Mouse (Mus musculus) hindbrain, postnatal 0 days (tissue): Measurements from ENCODE around the gene Rpgr. TPM values are rescaled to one million over a fixed set of nuclear protein-coding genes. Genes with fewer than 3 reads are reported as not detected.

ENCODE experiments used
- ATAC-seq: fragments of 200-750 bp; cut with Nextera tagmentation; 2 replicates; pipeline ENCODE4 v1.8.0; 2017; ENCODE audit warnings: mild to moderate bottlenecking, moderate TSS enrichment, moderate library complexity
- DNase-seq: peaks from one replicate; pipeline ENCODE4 v3.0.0-alpha.2; 2015; ENCODE audit warnings: low spot score
- H3K27ac ChIP-seq: fragments of 300-500 bp; sonication (generic); 2 replicates; pipeline ENCODE4 v1.5.1; 2014; ENCODE audit warnings: mild to moderate bottlenecking
- H3K27me3 ChIP-seq: fragments of 300-500 bp; sonication (generic); 2 replicates; pipeline ENCODE4 v1.6.1; 2014; ENCODE audit warnings: low read length, mixed read lengths; ENCODE audit not compliant: insufficient read depth
- H3K36me3 ChIP-seq: fragments of 300-500 bp; sonication (generic); 2 replicates; pipeline ENCODE4 v1.6.1; 2014; ENCODE audit warnings: low read length, mixed read lengths; ENCODE audit not compliant: insufficient read depth
- H3K4me1 ChIP-seq: fragments of 300-500 bp; sonication (generic); 2 replicates; pipeline ENCODE4 v1.6.1; 2014; ENCODE audit warnings: antibody characterized with exemption, low read length, mixed read lengths; ENCODE audit not compliant: insufficient read depth
- H3K4me2 ChIP-seq: fragments of 300-500 bp; sonication (generic); 2 replicates; pipeline ENCODE4 v1.6.1; 2014; ENCODE audit warnings: low read depth, mild to moderate bottlenecking, low read length, moderate library complexity, mixed read lengths
- H3K4me3 ChIP-seq: fragments of 300-500 bp; sonication (generic); 2 replicates; pipeline ENCODE4 v1.5.1; 2014; ENCODE audit warnings: low read length
- H3K9ac ChIP-seq: fragments of 300-500 bp; sonication (generic); replicated peaks from 2 replicates; pipeline ENCODE4 v1.6.1; 2014; ENCODE audit warnings: mild to moderate bottlenecking, low read length, moderate library complexity, mixed read lengths
- H3K9me3 ChIP-seq: fragments of 300-500 bp; sonication (generic); 2 replicates; pipeline ENCODE4 v1.6.1; 2016; ENCODE audit warnings: low read length, mixed read lengths
- CTCF ChIP-seq: IDR thresholded peaks from 2 replicates; pipeline ENCODE4 v1.5.1; 2016; ENCODE audit warnings: antibody characterized with exemption, control low read depth, low read depth
- WGBS: fragments of 180-500 bp; shearing (Covaris S2); extraction: QIAGEN DNeasy Blood & Tissue Kit; methylation state at CpG from one replicate; pipeline ENCODE4 v1.1.7; 2014; 5-methylcytosine and 5-hydroxymethylcytosine counted together
- polyA plus RNA-seq: library from polyadenylated mRNA; unstranded; fragments of >200 nt; fragmentation: Nextera tagmentation; extraction: Ambion mirVana; gene quantifications from 2 replicates; pipeline ENCODE4 v1.2.1, GENCODE M21; 2015
- total RNA-seq: library from RNA; depleted of rRNA; stranded (reverse); fragments of >200 nt; gene quantifications from 2 replicates; pipeline ENCODE4 v1.2.3, GENCODE M21; 2014; rRNA removed

Gene Rpgr
- total and polyA plus RNA-seq, 2 experiments from 2014 or later: 17.9 to 22.9 TPM

DNA sequence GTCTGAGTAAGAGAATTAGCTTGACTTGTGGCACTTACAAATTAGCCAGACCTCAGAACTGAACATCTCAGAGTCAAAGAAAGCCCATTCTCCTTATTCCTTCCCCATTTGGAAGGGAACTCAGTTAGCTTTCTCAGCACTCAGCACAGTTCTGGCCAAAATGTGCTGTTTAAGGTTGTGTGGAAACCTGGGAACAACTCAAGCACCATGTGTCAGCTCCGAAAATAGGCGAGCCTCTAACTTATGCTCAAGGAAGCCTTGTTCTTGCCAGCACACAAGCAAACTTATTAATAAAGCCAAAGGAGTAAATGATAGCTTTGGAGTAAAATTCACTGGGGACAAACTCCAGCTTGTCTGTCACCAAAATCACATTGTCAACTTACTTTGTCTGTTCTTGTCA is 153.4 kb downstream of the Rpgr start:
- Histone ChIP-seq H3K4me1 (no peaks in the 10 kb centered on the region), H3K4me3 (no peak overlapping the region), H3K9me3 (no peaks in the 10 kb centered on the region), H3K4me2 (no peak overlapping the region), H3K27me3 (no peaks in the 10 kb centered on the region), H3K27ac (no peak overlapping the region), H3K36me3 (no peaks in the 10 kb centered on the region), H3K9ac (no peak overlapping the region)
- ATAC-seq (no peak), DNase-seq (no peak)
- 79% methylated on average over 2 of the region's 2 CpGs for WGBS
- no peak for TF ChIP-seq CTCF

DNA sequence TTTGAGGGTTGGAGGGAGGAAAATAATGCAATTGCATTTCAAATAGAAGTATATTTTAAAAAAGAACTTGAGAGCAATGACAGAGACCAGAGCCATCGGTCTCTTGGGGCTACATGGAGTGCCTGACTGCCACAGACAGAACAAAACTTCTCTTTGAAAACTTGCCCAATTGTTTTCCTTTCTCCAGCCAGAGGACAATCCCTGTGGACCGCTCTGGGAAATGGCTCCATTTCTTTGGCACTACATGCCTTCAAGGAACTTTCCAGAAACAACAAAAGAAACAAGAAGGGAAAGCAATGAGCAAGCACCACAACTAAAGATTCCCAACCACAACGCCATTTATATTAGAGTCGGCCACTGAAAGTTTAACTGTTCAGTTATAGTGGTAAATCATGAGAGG is 154.5 kb downstream of the Rpgr start:
- H3K27me3 ChIP-seq: no peaks in the 10 kb centered on the region
- no peaks in the 10 kb centered on the region for H3K36me3 ChIP-seq
- no peak overlapping the region for H3K27ac ChIP-seq
- no peaks in the 10 kb centered on the region for H3K9me3 ChIP-seq
- H3K4me2 ChIP-seq: no peak overlapping the region
- H3K4me3 ChIP-seq: no peak overlapping the region
- H3K9ac ChIP-seq: no peak overlapping the region
- 65% methylated on average over 4 of the region's 4 CpGs for WGBS
- H3K4me1 ChIP-seq: no peaks in the 10 kb centered on the region
- no peak for TF ChIP-seq CTCF
- DNase-seq: no peak
- no peak for ATAC-seq

DNA sequence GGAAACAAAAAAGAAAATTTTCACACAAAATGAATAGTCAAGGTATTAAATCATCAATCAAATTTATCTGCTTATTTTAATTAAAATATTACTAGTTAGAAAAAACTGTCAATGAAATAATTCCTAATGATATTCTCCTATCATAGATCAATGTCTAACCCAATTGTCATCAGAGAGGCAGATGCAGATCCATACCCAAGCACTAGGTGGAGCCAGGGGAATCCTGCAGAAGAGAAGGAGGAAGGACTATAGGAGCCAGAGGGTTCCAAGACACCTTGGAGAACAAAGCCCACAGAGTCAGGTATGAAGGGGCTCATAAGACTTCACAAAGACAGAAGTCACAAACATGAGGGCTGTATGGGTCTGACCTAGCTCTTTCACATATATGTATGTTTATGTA is 182.1 kb downstream of the Rpgr start:
- no peak overlapping the region for H3K4me3 ChIP-seq
- no peak for ATAC-seq

More for the DNA sequence above, 182.1 kb downstream of the Rpgr start:
- Histone ChIP-seq H3K36me3 (no peaks in the 10 kb centered on the region), H3K4me1 (no peaks in the 10 kb centered on the region), H3K27ac (no peak overlapping the region), H3K4me2 (no peak overlapping the region), H3K27me3 (no peaks in the 10 kb centered on the region), H3K9me3 (no peaks in the 10 kb centered on the region), H3K9ac (no peak overlapping the region)
- DNase-seq: no peak
- TF ChIP-seq CTCF: peak; percentile 27; the same call in 1 of the 2 replicates

Other genes with a start within 250 kb of the Rpgr start
- 0.83 and 2.4 TPM in 2 replicates for gene Srpx, start 99.2 kb downstream of the Rpgr start, total RNA-seq
- gene Srpx, start 99.2 kb downstream of the Rpgr start, polyA plus RNA-seq: 2.0 and 2.4 TPM in 2 replicates
- gene Otc, start 35.4 kb upstream of the Rpgr start, total RNA-seq: not detected in 2 replicates
- 0.13 TPM in 1 of 2 replicates, not detected in the other for gene Otc, start 35.4 kb upstream of the Rpgr start, polyA plus RNA-seq